Mouse (Mus musculus): ENCODE results near the gene Hist2h3c1.
"Not testable (repeated sequence)": the region's sequence is repeated elsewhere in the genome, so short reads cannot be mapped to it uniquely, and the experiment has no call there.

Hist2h3c1 gene

DNA sequence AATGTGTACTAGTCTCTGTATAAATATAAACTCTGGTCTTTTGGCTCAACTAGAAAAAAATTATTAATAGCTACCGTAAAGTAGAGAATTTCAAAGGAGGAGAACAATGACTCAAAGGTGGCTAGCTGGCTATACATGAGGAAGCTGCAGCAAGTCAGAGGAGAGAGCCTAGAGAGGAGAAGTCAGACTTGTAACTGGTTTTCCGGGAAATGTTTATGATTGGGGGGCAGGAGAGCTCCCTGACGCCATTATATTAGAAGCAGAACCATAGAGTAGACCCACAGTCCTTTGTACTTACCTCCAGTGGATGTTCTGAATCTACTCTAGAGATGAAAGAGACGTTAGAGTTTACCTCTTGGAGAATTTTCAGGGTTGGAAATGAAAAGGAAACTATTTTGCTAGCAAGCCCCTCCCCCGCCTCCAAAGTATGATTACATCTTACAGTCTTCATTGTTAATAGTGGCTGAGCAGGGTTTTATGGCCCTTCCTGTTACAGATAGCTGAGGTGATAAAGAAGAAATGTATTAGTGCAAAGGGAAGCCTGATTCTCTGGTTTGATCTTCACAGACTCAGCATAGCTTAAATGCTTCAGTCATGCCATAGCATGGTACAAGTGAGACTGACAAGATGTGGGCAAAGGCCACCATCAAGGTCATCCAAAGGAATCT is 9.6 kb downstream of the Hist2h3c1 start:
- DNase-seq (ENCODE audit: extremely low read depth, low read depth, low spot score) = no peak

DNA sequence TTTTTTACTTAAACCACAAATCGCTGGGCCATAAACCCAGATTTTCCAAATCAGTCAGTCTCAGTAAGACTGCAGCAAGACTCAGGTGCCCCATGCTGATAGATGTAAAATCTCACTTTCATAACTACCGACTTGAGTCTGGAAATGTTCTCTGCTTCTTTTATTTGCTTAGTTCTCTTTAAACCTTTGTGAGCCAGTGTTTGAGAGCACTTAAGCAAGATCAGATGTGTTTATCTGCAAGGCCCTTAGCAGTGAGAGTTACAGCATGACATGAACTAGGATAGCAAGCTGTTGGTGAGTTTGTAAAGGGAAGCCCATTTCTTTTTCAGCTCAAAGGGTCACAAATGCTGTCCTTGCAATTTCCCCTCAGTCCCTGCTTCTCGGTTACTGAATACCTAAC is 10.7 kb downstream of the Hist2h3c1 start:
- no peak for DNase-seq (ENCODE audit: extremely low read depth, low read depth, low spot score)

DNA sequence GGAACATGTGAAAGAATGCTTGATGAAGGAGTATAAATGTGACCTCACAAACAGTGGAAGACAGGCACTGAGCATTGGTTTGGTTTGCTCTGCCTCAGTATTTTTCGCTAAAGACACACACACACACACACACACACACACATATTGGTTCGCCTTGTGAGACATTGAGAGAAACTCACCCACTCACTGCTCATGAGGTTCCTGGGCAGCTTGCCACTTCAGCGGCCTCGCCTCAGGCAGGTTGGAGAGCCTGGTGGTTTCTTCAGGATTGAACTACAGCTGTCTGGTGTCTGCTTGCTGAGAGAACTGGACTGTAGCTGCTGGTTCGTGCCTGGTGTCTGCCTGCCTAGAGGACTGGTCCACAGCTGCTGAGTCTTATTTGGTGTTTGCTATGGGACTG is 13.7 kb downstream of the Hist2h3c1 start:
- no peak for DNase-seq (ENCODE audit: extremely low read depth, low read depth, low spot score)

DNA sequence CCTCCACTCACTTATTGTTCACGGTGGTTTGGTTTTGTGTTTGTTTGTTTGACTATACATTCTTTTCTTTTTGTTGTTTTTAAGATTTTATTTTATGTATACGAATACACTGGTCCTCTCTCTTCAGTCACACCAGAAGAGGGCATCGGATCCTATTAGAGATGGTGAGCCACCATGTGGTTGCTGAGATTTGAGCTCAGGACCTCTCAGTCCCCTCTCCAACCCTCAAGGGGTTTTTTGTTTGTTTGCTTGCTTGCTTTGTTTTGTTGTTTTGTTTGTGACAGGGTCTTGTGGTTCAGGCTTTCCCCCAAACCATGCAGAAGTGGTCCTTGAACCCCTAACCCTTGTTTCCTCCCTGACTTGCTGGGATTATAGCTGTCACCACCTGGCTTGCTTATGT is 15.1 kb downstream of the Hist2h3c1 start:
- DNase-seq (ENCODE audit: extremely low read depth, low read depth, low spot score) = no peak

DNA sequence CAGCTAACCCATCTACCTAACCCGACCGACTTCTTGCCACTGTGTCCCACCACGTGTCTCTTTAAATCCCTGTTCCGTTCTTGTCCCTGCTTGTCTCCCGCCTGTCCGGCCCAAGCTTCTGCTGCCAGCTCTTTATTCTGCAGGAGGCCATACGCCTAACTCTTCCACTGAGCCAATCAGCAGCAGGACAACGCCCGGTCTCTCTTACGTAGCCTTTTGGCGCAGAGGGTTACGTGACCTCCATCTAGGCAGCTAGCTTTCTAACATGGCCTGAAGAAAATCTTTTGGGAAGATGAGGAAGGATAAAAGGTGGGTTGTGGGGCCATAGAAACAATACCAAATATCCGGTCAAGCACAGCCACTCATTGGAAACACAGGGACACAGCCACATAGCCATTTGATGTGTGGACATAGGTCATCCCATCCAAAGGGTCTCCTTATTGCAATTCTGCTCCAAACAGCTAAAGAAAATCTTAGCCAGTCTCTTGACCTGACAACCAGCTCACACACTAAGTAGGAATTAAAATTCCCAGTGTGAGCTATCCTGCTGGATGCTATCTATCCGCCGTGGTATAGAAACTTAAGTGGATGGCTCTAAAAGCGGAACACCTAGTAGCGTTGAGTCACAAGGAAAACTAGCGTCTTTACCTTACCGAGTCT is 15.9 kb downstream of the Hist2h3c1 start:
- no peak for DNase-seq (ENCODE audit: extremely low read depth, low read depth, low spot score)

DNA sequence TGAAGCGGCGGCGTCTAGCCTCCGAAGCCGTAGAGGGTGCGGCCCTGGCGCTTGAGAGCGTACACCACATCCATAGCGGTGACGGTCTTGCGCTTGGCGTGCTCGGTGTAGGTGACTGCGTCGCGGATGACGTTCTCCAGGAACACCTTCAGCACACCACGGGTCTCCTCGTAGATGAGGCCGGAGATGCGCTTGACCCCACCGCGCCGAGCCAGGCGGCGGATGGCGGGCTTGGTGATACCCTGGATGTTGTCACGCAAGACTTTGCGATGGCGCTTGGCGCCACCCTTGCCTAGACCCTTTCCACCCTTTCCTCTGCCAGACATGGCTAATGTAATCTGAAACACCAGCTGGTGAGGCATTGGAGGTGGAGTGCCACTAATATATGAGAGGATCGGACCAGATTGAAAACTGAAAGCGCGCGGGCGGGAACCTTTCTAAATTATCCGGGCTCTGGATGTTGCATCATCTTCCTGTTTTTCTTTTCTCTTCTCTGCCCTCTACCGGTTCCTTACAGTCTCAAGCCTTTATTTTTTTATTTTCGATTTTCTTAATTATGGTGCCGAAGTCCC is 16.6 kb downstream of the Hist2h3c1 start, which contains the start of gene Hist2h4:
Gene Hist2h4 (minus strand): TSS at position 333 of the 572 bp plus-strand sequence.
- no peak for DNase-seq (ENCODE audit: extremely low read depth, low read depth, low spot score)

DNA sequence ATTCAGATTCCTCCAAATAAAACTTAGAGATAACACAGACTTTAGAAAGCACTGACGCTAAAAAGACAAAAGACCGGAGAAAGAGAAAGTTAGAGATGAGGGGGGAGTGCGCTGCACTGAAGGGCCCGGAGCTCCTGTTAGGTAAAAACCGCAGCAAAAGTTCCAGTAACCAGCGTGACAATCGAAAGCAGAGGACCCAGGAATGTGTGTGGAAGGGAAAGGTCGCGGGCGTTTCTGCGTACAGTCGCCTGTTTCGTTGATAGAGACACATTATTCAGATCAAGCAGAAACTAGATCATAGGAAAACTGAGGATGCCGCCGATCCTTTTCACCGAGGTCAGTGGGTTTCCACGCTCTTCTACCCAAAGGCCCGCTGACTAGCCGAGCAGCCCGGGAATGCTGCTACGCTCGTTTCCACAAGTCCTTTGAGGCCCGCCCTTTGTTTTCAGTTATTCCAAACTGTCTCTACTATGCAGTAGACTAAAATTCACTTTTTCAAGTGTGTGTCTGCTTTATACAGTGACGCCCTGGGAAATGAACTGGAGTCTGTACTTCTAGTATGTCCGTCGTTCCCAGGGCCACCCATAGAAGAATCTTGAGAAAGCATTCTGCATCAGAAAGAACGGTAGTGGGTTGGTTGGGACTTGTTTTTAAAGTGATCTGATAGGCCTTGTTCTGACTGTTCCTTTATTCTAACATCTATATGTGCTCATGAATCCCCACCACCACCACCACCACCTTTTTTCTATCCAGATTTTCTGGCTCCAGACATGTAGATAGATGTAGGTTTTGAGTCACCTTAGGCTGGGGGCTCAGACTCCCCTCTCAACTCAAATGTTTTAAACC is 17.3 kb downstream of the Hist2h3c1 start:
- no peak for DNase-seq (ENCODE audit: extremely low read depth, low read depth, low spot score)

DNA sequence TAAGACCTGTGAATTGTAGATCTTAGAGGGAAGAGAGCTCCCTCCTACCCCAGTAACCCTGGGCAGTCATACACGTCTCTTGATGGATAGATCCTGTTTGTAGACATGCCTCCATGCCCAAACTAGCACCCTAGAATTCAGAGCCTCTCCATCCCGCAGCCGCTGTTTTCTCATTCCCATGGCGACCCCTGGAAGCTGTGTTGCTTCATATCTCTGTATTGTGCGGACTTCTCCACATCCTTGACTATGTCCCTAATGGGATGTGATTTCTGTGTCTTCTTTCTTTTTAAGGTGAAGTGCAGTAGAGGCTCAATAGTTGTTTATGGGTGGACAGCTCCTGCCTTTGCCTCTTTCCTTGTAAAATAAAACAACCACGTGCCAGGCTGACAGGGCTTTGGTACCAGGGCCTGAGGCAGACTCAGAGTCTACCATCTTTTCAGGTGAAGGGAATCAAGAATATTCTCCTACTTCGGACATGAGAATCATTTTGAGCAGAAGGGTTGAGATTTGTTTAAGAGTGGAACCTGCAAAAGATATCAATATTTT is 18.0 kb downstream of the Hist2h3c1 start:
- no peak for DNase-seq (ENCODE audit: extremely low read depth, low read depth, low spot score)

DNA sequence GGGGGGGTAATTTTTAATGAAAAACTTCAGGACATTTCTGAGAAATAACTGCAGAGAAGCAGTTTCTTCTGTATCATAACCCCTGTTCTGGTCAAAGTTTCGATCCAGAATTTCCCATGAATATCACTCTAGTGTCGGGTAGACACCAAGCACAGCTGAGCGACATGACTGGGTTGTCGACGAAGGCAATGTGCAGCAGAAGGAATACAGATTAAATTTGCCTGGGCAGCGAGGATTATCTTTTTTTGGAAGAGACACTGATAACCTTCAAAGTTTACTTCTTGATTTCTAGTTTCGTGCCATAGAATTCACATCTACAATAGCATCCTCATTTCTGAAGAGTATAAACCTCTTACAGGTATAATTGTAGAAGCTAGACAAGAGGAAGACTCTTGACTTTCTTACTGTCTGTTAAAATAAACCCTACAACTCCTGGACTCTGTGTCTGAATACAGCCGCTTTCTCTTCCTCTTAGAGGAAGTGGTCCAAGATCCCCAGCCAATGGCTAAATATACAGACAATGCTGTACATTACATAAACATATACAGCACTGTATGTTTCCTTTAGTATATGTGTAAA is 19.7 kb downstream of the Hist2h3c1 start:
- no peak for DNase-seq (ENCODE audit: extremely low read depth, low read depth, low spot score)

DNA sequence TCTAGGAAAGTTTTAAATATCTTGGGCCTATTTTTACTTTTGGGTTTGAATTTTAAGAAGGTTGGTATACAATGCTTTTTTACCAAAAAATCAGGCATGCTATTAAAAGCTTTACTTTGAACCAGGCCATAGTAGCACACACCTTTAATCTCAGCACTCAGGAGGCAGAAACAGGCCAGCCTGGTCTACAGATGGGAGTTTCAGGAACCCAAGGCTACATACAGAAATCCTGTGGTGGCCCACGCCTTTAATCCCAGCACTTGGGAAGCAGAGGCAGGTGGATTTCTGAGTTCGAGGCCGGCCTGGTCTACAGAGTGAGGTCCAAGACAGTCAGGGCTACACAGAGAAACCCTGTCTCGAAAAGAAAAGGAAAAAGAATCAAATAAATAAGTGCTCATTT is 21.1 kb downstream of the Hist2h3c1 start:
- DNase-seq (ENCODE audit: extremely low read depth, low read depth, low spot score) = no peak

DNA sequence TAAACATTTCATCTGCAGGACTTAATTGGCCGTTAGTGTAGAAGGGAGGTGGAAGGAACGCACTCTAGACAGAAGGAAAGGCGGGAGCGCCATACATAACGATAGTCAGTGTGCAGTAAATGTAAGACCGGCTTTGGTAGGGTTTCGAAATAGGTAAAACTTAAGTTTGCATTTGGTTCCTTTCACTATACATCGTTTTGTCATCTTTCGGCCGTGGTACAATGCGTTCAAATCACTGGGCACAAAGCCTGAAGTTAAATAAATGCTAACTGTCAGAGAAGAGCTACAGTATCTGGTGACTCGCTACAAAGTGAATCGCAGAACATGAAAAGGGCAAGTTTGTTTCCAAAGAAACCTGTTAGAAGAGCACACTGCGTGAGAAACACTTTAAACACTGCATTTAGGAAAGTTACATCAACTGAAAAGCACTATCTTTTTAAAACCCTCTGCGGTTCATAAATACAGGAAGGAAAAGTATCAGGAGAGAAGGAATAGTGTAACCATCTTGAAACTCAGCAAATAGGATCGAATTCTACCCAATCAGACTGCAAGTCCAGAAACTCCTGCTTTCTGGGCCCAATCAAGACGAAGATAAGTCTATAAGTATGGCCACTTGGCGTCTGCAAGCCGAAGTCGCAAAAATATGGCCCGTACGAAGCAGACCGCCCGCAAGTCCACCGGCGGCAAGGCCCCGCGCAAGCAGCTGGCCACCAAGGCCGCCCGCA is 21.7 kb downstream of the Hist2h3c1 start, which contains the start of gene Hist2h3b:
Gene Hist2h3b (plus strand): TSS at position 604 of the 725 bp plus-strand sequence.
- DNase-seq (ENCODE audit: extremely low read depth, low read depth, low spot score) = no peak

DNA sequence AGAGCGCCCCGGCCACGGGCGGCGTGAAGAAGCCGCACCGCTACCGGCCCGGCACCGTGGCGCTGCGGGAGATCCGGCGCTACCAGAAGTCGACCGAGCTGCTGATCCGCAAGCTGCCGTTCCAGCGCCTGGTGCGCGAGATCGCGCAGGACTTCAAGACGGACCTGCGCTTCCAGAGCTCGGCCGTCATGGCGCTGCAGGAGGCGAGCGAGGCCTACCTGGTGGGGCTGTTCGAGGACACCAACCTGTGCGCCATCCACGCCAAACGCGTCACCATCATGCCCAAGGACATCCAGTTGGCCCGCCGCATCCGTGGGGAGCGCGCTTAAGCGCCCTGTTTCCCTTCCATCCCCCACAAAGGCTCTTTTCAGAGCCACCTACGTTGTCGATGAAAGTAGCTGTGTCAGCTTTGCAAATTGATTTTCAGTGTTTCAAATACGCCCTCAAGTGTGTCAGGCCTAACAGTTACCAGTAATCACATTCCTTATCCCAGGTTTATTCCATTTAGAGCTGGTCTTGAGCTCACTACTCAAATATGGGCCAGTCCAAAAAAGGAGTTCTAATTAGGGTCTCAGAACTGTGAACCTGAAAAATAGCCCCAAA is 22.4 kb downstream of the Hist2h3c1 start:
- not testable (repeated sequence) for DNase-seq (ENCODE audit: extremely low read depth, low read depth, low spot score)

DNA sequence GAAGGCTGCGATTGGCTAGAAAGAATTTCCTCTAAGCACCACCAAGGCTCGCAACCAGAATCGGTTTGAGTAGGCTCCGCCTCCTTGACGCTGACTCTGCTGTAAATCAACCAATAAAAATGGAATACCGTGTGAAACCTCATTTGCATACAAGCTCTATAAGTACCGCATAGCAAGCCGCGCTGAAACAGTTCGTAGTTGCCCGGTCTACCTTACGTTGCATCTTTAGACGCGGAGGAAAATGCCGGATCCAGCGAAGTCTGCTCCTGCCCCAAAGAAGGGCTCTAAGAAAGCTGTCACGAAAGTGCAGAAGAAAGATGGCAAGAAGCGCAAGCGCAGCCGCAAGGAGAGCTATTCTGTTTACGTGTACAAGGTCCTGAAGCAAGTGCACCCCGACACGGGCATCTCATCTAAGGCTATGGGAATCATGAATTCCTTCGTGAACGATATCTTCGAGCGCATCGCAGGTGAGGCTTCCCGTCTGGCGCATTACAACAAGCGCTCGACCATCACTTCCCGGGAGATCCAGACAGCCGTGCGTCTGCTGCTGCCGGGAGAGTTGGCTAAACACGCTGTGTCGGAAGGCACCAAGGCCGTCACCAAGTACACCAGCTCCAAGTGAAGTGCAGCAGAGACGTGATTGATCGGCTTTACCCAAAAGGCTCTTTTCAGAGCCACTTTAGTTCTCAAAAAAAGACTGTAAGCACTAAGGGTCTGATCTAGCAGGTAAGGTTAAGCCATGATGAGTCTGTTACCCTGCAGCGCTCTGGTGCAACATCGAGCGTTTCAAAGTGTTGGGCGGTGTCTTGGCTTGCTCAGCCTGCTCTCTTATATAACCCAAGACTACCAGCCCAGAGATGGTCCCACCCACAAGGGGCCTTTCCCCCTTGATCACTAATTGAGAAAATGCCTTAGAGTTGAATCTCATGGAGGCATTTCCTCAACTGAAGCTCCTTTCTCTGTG is 23.3 kb downstream of the Hist2h3c1 start, which contains the start of gene Hist2h2bb:
Gene Hist2h2bb (plus strand): TSS at position 242 of the 964 bp plus-strand sequence.
- no peak for DNase-seq (ENCODE audit: extremely low read depth, low read depth, low spot score)

DNA sequence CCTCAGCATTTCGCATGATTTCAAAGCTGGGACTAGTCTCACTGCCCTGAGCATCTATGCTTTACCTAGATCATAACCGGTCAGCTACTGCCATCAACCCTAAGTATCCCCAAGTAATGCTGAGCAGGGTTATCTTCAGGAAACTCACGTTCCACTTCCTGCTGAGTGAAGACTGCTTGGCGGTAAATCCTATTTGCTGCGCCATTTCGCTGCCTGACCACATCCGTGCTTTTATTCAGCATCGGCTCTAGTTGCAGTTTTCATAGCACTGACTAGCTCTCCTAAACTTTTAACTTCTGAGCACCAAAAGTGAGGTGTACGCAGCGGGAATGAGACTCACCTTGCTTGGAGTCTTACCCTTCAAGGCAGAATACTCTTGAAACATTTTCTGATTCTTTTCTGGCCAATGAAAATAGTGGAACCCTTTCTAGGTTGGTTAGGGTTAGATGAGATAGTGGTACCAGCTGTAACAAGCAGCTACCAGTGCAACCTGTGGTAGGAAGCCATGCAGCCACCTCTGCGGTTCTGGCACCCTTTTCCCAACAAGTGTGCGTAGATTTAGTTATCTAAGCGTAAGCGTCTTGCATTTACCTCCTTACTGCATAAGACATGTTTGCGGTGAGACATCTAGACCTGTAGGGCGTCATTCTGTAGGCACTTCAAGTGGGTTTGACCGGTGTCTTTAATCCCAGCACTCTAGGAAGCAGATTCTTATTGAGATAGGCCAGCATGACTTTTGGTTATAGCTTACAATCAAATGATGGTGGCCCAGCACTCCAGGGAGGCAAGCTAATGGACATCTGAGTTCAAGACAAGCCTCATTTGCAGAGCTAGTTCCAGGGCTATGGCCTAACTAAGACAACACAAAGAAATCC is 27.3 kb downstream of the Hist2h3c1 start:
- DNase-seq (ENCODE audit: extremely low read depth, low read depth, low spot score) = no peak

DNA sequence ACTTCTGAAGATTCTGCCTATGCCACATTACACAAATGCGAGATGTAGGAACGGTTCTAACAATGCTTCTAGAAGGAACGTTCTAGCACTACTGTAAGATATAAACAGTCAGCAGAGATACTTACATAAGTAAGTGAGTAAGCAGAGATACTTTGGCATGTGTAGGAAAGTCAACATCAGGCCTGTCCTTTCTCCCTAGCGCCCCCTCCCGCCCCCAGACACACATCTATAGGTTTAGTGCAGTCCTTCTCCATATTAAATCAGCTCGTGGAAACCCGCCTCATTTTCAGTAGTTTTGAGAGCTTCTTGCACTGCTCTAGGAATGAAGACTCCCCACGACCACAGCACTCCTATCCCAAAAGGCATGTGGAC is 30.9 kb downstream of the Hist2h3c1 start:
- DNase-seq (ENCODE audit: extremely low read depth, low read depth, low spot score) = no peak

DNA sequence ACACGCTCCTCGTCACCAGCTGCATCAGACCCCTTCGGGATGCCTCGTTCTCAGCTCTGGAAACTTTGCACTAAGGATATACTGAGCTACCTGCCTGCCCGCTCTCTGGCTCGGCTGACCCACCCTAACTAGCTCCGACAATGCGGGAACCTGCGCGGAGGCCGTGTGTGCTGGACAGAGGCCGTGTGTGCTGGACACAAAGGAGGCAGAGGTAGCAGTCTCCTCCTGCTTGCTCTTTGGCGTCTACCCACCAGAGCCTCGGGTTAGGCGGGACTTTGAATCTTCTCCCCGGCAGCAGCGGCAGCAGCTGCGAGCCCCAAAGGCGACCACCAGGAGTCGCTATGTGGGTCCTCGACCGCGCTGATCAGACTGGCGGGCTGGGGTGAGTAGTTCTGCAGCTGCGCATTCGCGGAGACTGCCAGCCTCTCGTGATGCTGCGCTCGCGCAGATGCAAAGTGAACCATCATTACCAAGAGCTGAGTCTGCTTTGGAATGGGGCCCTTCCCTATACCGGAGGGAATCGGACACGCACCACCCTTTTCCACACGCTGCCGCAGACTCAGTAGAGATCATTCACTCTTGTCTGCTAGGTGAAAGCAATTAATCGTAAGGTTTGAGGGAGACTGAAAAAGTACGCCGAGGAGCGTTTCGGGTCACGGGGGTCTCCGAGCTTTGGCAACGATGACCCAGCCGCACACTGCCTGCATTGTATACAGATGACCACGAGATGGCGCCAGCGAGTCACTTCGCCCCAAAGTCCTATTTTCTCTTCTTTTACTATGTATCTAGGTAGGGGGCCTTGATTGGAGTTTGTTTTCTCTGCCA is 31.5 kb downstream of the Hist2h3c1 start:
- no peak for DNase-seq (ENCODE audit: extremely low read depth, low read depth, low spot score)

DNA sequence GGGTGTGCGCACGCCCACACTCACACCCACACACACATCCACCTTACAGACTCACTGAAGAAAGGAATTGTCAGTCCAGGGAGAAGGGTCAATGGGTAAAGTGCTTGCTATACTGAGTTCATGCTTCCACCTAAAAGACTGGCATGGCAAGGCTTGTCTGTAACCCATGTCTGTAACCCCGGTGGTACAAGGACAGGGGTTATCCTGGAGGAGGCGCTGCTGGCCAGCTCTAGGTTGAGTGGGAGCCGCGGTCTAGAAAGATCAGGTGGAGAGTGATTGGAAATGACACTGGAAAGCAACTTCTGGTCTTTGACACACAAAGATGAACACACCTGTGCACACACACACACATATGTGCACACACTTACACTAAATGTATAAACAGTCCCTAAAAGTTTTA is 34.2 kb downstream of the Hist2h3c1 start:
- no peak for DNase-seq (ENCODE audit: extremely low read depth, low read depth, low spot score)
